Mouse (Mus musculus) hindbrain, embryonic 10.5 days (tissue): ENCODE data around the gene Gm45844. TPM values are rescaled to one million over a fixed set of nuclear protein-coding genes. Genes with fewer than 3 reads are reported as not detected.
A peak's percentile ranks its signal among the peaks of the same experiment; 100 is the strongest.
"Not testable (repeated sequence)": the region's sequence is repeated elsewhere in the genome, so short reads cannot be mapped to it uniquely, and the experiment has no call there.

Experiments
- DNase-seq: peaks from one replicate; pipeline ENCODE4 v3.0.0-alpha.2; 2017; ENCODE audit warnings: low spot score
- H3K27ac ChIP-seq: fragments of 300-500 bp; sonication (generic); 2 replicates; pipeline ENCODE4 v1.5.1; 2016; ENCODE audit warnings: mild to moderate bottlenecking, moderate library complexity
- H3K27me3 ChIP-seq: fragments of 300-500 bp; sonication (generic); 2 replicates; pipeline ENCODE4 v1.6.1; 2016; ENCODE audit warnings: mild to moderate bottlenecking; ENCODE audit not compliant: poor library complexity, insufficient read depth, severe bottlenecking
- H3K36me3 ChIP-seq: fragments of 300-500 bp; sonication (generic); 2 replicates; pipeline ENCODE4 v1.6.1; 2016; ENCODE audit warnings: mild to moderate bottlenecking, moderate library complexity
- H3K4me1 ChIP-seq: fragments of 300-500 bp; sonication (generic); replicated peaks from 2 replicates; pipeline ENCODE4 v1.6.1; 2016; ENCODE audit warnings: mild to moderate bottlenecking
- H3K4me3 ChIP-seq: fragments of 300-500 bp; sonication (generic); 2 replicates; pipeline ENCODE4 v1.5.1; 2016; ENCODE audit warnings: mild to moderate bottlenecking, moderate library complexity
- H3K9me3 ChIP-seq: fragments of 300-500 bp; sonication (generic); 2 replicates; pipeline ENCODE4 v1.6.1; 2016; ENCODE audit warnings: mild to moderate bottlenecking, moderate library complexity
- WGBS: fragments of 180-500 bp; shearing (Covaris S2); methylation state at CpG from one replicate; pipeline ENCODE4 v1.1.7; 2016; 5-methylcytosine and 5-hydroxymethylcytosine counted together
- polyA plus RNA-seq: library from polyadenylated mRNA; unstranded; fragments of >200 nt; fragmentation: Nextera tagmentation; extraction: Ambion mirVana; gene quantifications from 2 replicates; pipeline ENCODE4 v1.2.1, GENCODE M21; 2016

The Gm45844 gene
- polyA plus RNA-seq, result 0.92 and 2.0 TPM in 2 replicates

GRCm38 (mm10) chr7:7277966-7278567 is at the start of gene Gm45844:
TSS of gene Gm45844 (minus strand) at chr7:7278289.
- H3K9me3 ChIP-seq, H3K27me3 ChIP-seq, H3K4me1 ChIP-seq: not testable (repeated sequence)
- Histone ChIP-seq H3K4me3 (peak within 1 kb of the TSS; percentile 43), H3K27ac (peak within 1 kb of the TSS; percentile 57), H3K36me3 (peaks cover 10% of the 10 kb centered on the region)
- 45% methylated on average over 45 of the region's 45 CpGs for WGBS
- peak; percentile 74 for DNase-seq

GRCm38 (mm10) chr7:7295595-7295994 is 17.5 kb upstream of the Gm45844 start:
- Histone ChIP-seq H3K9me3 (peaks cover 17% of the 10 kb centered on the region), H3K27me3 (no peaks in the 10 kb centered on the region), H3K36me3 (peaks cover 61% of the 10 kb centered on the region), H3K4me3 (no peak overlapping the region), H3K4me1 (peaks cover 9% of the 10 kb centered on the region; the same call in 1 of the 2 replicates), H3K27ac (no peak overlapping the region)
- peak; percentile 24 for DNase-seq
- WGBS, result 86% methylated on average over 16 of the region's 16 CpGs

GRCm38 (mm10) chr7:7281383-7281782 is 3.3 kb upstream of the Gm45844 start:
- WGBS, result 55% methylated on average over 1 of the region's 1 CpGs

GRCm38 (mm10) chr7:7277556-7277955 is 533 bp downstream of the Gm45844 start:
- Histone ChIP-seq H3K27ac (peak overlapping the region; percentile 57; the same call in 1 of the 2 replicates), H3K4me3 (peak overlapping the region; percentile 43)
- DNase-seq, result peak; percentile 52
- H3K27me3 ChIP-seq, H3K9me3 ChIP-seq, H3K36me3 ChIP-seq, H3K4me1 ChIP-seq: not testable (repeated sequence)
- 57% methylated on average over 24 of the region's 24 CpGs for WGBS

More at GRCm38 (mm10) chr7:7281383-7281782, 3.3 kb upstream of the Gm45844 start:
- Histone ChIP-seq H3K4me1 (no peaks in the 10 kb centered on the region), H3K36me3 (peaks cover 36% of the 10 kb centered on the region), H3K9me3 (peaks cover 5% of the 10 kb centered on the region), H3K27me3 (no peaks in the 10 kb centered on the region), H3K4me3 (no peak overlapping the region), H3K27ac (no peak overlapping the region)
- DNase-seq, result no peak

GRCm38 (mm10) chr7:7247228-7247627 is 30.9 kb downstream of the Gm45844 start, which contains the start of gene Vmn2r29:
TSS of gene Vmn2r29 (minus strand) at chr7:7247328.
- WGBS, result no CpG with 5 or more reads among the region's 1 CpGs
- H3K36me3 ChIP-seq, H3K4me1 ChIP-seq, H3K4me3 ChIP-seq, DNase-seq, H3K9me3 ChIP-seq, H3K27me3 ChIP-seq, H3K27ac ChIP-seq: not testable (repeated sequence)

- H3K9me3 ChIP-seq, H3K27me3 ChIP-seq, H3K4me1 ChIP-seq, H3K27ac ChIP-seq: not testable (repeated sequence)
- peak; percentile 16 for DNase-seq
- WGBS, result 1% methylated on average over 24 of the region's 24 CpGs
- peak within 1 kb of the TSS; percentile 58 for H3K4me3 ChIP-seq
- peaks cover 18% of the 10 kb centered on the region for H3K36me3 ChIP-seq
Observed at GRCm38 (mm10) chr7:7209313-7210151, 68.6 kb downstream of the Gm45844 start, which contains the start of gene Zfp772. TSS of gene Zfp772 (minus strand) at chr7:7209998.

- no peaks in the 10 kb centered on the region for H3K4me1 ChIP-seq
- peak overlapping the region; percentile 55 for H3K4me3 ChIP-seq
- DNase-seq, result peak; percentile 75
- H3K9me3 ChIP-seq, result no peaks in the 10 kb centered on the region
- H3K36me3 ChIP-seq, result peaks cover 4% of the 10 kb centered on the region; the same call in 1 of the 2 replicates
- WGBS, result 13% methylated on average over 18 of the region's 18 CpGs
- peak overlapping the region; percentile 80; the same call in 1 of the 2 replicates for H3K27ac ChIP-seq
- no peaks in the 10 kb centered on the region for H3K27me3 ChIP-seq
Observed at GRCm38 (mm10) chr7:7188191-7188942, 89.7 kb downstream of the Gm45844 start.

GRCm38 (mm10) chr7:7187417-7188190 is 90.5 kb downstream of the Gm45844 start:
- 43% methylated on average over 13 of the region's 13 CpGs for WGBS

GRCm38 (mm10) chr7:7185897-7186296 is 92.2 kb downstream of the Gm45844 start:
- WGBS, result 88% methylated on average over 1 of the region's 1 CpGs
- no peaks in the 10 kb centered on the region for H3K9me3 ChIP-seq
- H3K4me3 ChIP-seq, result no peak overlapping the region
- H3K36me3 ChIP-seq, result peaks cover 28% of the 10 kb centered on the region
- no peak overlapping the region for H3K27ac ChIP-seq
- no peaks in the 10 kb centered on the region for H3K4me1 ChIP-seq
- H3K27me3 ChIP-seq, result no peaks in the 10 kb centered on the region
- DNase-seq, result no peak

More at GRCm38 (mm10) chr7:7187417-7188190, 90.5 kb downstream of the Gm45844 start:
- no peak overlapping the region for H3K27ac ChIP-seq
- no peak for DNase-seq
- H3K4me1 ChIP-seq, result no peaks in the 10 kb centered on the region
- H3K4me3 ChIP-seq, result peak overlapping the region; percentile 55
- peaks cover 11% of the 10 kb centered on the region for H3K36me3 ChIP-seq
- no peaks in the 10 kb centered on the region for H3K27me3 ChIP-seq
- H3K9me3 ChIP-seq, result no peaks in the 10 kb centered on the region

- H3K36me3 ChIP-seq, result peaks cover 16% of the 10 kb centered on the region
Observed at GRCm38 (mm10) chr7:7171227-7172147, 106.6 kb downstream of the Gm45844 start, which contains the start of gene Zfp418. TSS of gene Zfp418 (plus strand) at chr7:7171330.

More at GRCm38 (mm10) chr7:7171227-7172147, 106.6 kb downstream of the Gm45844 start, which contains the start of gene Zfp418:
- peak within 1 kb of the TSS; percentile 70 for H3K4me3 ChIP-seq
- H3K27ac ChIP-seq, result peak within 1 kb of the TSS; percentile 83
- WGBS, result 3% methylated on average over 26 of the region's 26 CpGs
- H3K9me3 ChIP-seq, result no peaks in the 10 kb centered on the region
- H3K4me1 ChIP-seq, result peaks cover 7% of the 10 kb centered on the region; the same call in 1 of the 2 replicates
- peak; percentile 39 for DNase-seq
- H3K27me3 ChIP-seq, result no peaks in the 10 kb centered on the region
